Mouse (Mus musculus): ENCODE data around the gene Kcna5. TPM values are rescaled to one million over a fixed set of nuclear protein-coding genes. Genes with fewer than 3 reads are reported as not detected.

Kcna5 gene
- polyA plus RNA-seq, 1 experiment: 1.3 TPM

GRCm38 (mm10) chr6:126508671-126509070 lies 26.5 kb downstream of the Kcna5 start:
- Histone ChIP-seq H3K4me3 (ENCODE audit: insufficient read depth, low read depth, low read length) (no peak overlapping the region), H3K4me1 (ENCODE audit: control insufficient read depth, insufficient read depth, insufficient read length, low read length) (peaks cover 13% of the 10 kb centered on the region; the same call in 1 of the 2 replicates), H3K27ac (replicated peaks; ENCODE audit: low read depth, low read length) (no peak overlapping the region; the same call in 1 of the 2 replicates)

- H3K4me1 ChIP-seq (ENCODE audit: control insufficient read depth, insufficient read depth, insufficient read length, low read length): peaks cover 9% of the 10 kb centered on the region; the same call in 1 of the 2 replicates
- no peak overlapping the region for H3K27ac ChIP-seq (replicated peaks; ENCODE audit: low read depth, low read length)
- H3K4me3 ChIP-seq (ENCODE audit: insufficient read depth, low read depth, low read length): no peak overlapping the region
These were observed 31.3 kb downstream of the Kcna5 start for GRCm38 (mm10) chr6:126503920-126504319.

GRCm38 (mm10) chr6:126502691-126503301 lies 32.4 kb downstream of the Kcna5 start:
- Histone ChIP-seq H3K4me1 (ENCODE audit: control insufficient read depth, insufficient read depth, insufficient read length, low read length) (peaks cover 2% of the 10 kb centered on the region; the same call in 1 of the 2 replicates), H3K27ac (replicated peaks; ENCODE audit: low read depth, low read length) (0 out of 2 replicates have a peak overlapping the region, but pooled peaks have one; percentile 35), H3K4me3 (ENCODE audit: insufficient read depth, low read depth, low read length) (no peak overlapping the region)

GRCm38 (mm10) chr6:126500985-126501384 lies 34.2 kb downstream of the Kcna5 start:
- H3K27ac ChIP-seq (replicated peaks; ENCODE audit: low read depth, low read length): no peak overlapping the region
- no peaks in the 10 kb centered on the region for H3K4me1 ChIP-seq (ENCODE audit: control insufficient read depth, insufficient read depth, insufficient read length, low read length)
- H3K4me3 ChIP-seq (ENCODE audit: insufficient read depth, low read depth, low read length): no peak overlapping the region

GRCm38 (mm10) chr6:126500088-126500487 lies 35.1 kb downstream of the Kcna5 start:
- no peaks in the 10 kb centered on the region for H3K4me1 ChIP-seq (ENCODE audit: control insufficient read depth, insufficient read depth, insufficient read length, low read length)
- H3K27ac ChIP-seq (replicated peaks; ENCODE audit: low read depth, low read length): no peak overlapping the region
- H3K4me3 ChIP-seq (ENCODE audit: insufficient read depth, low read depth, low read length): no peak overlapping the region

- Histone ChIP-seq H3K4me1 (ENCODE audit: control insufficient read depth, insufficient read depth, insufficient read length, low read length) (no peaks in the 10 kb centered on the region), H3K27ac (replicated peaks; ENCODE audit: low read depth, low read length) (no peak overlapping the region), H3K4me3 (ENCODE audit: insufficient read depth, low read depth, low read length) (no peak overlapping the region)
These were observed 37.3 kb downstream of the Kcna5 start for GRCm38 (mm10) chr6:126497878-126498277.

- Histone ChIP-seq H3K27ac (replicated peaks; ENCODE audit: low read depth, low read length) (no peak overlapping the region), H3K4me3 (ENCODE audit: insufficient read depth, low read depth, low read length) (no peak overlapping the region), H3K4me1 (ENCODE audit: control insufficient read depth, insufficient read depth, insufficient read length, low read length) (no peaks in the 10 kb centered on the region)
These were observed 37.9 kb downstream of the Kcna5 start for GRCm38 (mm10) chr6:126497173-126497839.

- H3K4me3 ChIP-seq (ENCODE audit: insufficient read depth, low read depth, low read length): no peak overlapping the region
- H3K4me1 ChIP-seq (ENCODE audit: control insufficient read depth, insufficient read depth, insufficient read length, low read length): no peaks in the 10 kb centered on the region
- no peak overlapping the region for H3K27ac ChIP-seq (replicated peaks; ENCODE audit: low read depth, low read length)
These were observed 48.1 kb downstream of the Kcna5 start for GRCm38 (mm10) chr6:126487136-126487535.

- Histone ChIP-seq H3K4me3 (ENCODE audit: insufficient read depth, low read depth, low read length) (no peak overlapping the region), H3K4me1 (ENCODE audit: control insufficient read depth, insufficient read depth, insufficient read length, low read length) (no peaks in the 10 kb centered on the region), H3K27ac (replicated peaks; ENCODE audit: low read depth, low read length) (no peak overlapping the region)
These were observed 50.3 kb downstream of the Kcna5 start for GRCm38 (mm10) chr6:126484887-126485286.

GRCm38 (mm10) chr6:126483264-126483867 lies 51.8 kb downstream of the Kcna5 start:
- H3K27ac ChIP-seq (replicated peaks; ENCODE audit: low read depth, low read length): no peak overlapping the region
- H3K4me3 ChIP-seq (ENCODE audit: insufficient read depth, low read depth, low read length): no peak overlapping the region
- no peaks in the 10 kb centered on the region for H3K4me1 ChIP-seq (ENCODE audit: control insufficient read depth, insufficient read depth, insufficient read length, low read length)

Other genes starting within 250 kb of the Kcna5 start
- 0.92 and 1.8 TPM in 2 replicates for gene Kcna1, start 111.0 kb upstream of the Kcna5 start, polyA plus RNA-seq (2012; ENCODE audit: insufficient read depth, insufficient read length, missing spikeins)
- 0.63 and 0.87 TPM in 2 replicates for gene Kcna6, start 205.3 kb upstream of the Kcna5 start, polyA plus RNA-seq (2012; ENCODE audit: insufficient read depth, insufficient read length, missing spikeins)